Mouse (Mus musculus) heart, embryonic 12.5 days (tissue): ENCODE measurements around the gene Fam69a. TPM values are rescaled to one million over a fixed set of nuclear protein-coding genes. Genes with fewer than 3 reads are reported as not detected.

ENCODE experiments used
- ATAC-seq: fragments of 200-750 bp; cut with Nextera tagmentation; 2 replicates; pipeline ENCODE4 v1.8.0; 2017; ENCODE audit warnings: moderate TSS enrichment, moderate library complexity; ENCODE audit not compliant: insufficient number of reproducible peaks, low FRiP score
- H3K27ac ChIP-seq: fragments of 300-500 bp; sonication (generic); 2 replicates; pipeline ENCODE4 v1.5.1; 2016; ENCODE audit warnings: mild to moderate bottlenecking, moderate library complexity; ENCODE audit not compliant: poor library complexity, severe bottlenecking
- H3K27me3 ChIP-seq: fragments of 300-500 bp; sonication (generic); replicated peaks from 2 replicates; pipeline ENCODE4 v1.6.1; 2016; ENCODE audit warnings: mild to moderate bottlenecking, moderate library complexity
- H3K36me3 ChIP-seq: fragments of 300-500 bp; sonication (generic); 2 replicates; pipeline ENCODE4 v1.6.1; 2016; ENCODE audit warnings: mild to moderate bottlenecking, moderate library complexity
- H3K4me1 ChIP-seq: fragments of 300-500 bp; sonication (generic); replicated peaks from 2 replicates; pipeline ENCODE4 v1.6.1; 2016; ENCODE audit warnings: mild to moderate bottlenecking
- H3K4me2 ChIP-seq: fragments of 300-500 bp; sonication (generic); 2 replicates; pipeline ENCODE4 v1.6.1; 2016; ENCODE audit warnings: mild to moderate bottlenecking, moderate library complexity
- H3K4me3 ChIP-seq: fragments of 300-500 bp; sonication (generic); 2 replicates; pipeline ENCODE4 v1.5.1; 2016; ENCODE audit warnings: mild to moderate bottlenecking
- H3K9ac ChIP-seq: fragments of 300-500 bp; sonication (generic); 2 replicates; pipeline ENCODE4 v1.6.1; 2016; ENCODE audit warnings: mild to moderate bottlenecking, moderate library complexity
- H3K9me3 ChIP-seq: fragments of 300-500 bp; sonication (generic); replicated peaks from 2 replicates; pipeline ENCODE4 v1.6.1; 2016; ENCODE audit warnings: mild to moderate bottlenecking, moderate library complexity
- whole genome bisulfite sequencing: fragments of 180-500 bp; shearing (Covaris S2); methylation state at CpG from one replicate; pipeline ENCODE4 v1.1.7; 2016; 5-methylcytosine and 5-hydroxymethylcytosine counted together
- polyA plus RNA-seq: library from polyadenylated mRNA; unstranded; fragments of >200 nt; fragmentation: Nextera tagmentation; extraction: Ambion mirVana; gene quantifications from 2 replicates; pipeline ENCODE4 v1.2.1, GENCODE M21; 2016

The Fam69a gene
- polyA plus RNA-seq, 1 experiment from 2014 or later = 21.0 TPM

DNA sequence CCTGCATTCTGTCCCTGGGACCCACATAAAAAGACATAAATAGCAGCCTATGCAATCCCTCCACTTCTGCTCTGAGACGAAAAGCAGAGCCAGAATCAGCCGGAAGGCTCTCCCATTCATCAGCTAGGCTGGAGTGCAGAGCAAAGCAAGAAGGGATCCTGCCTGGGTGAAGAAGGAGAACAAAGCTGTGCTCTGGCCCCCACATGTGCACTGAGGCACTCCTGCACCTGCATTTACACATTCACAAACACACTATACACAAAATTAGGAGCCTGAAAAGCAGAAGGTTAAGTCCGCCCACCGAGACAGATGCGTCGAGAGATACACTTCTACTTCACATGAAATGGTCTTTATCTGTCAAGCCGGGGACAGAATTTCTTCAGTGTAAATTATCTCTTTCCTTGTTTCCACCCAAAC is 113.0 kb downstream of the Fam69a start:
- WGBS = 32% methylated on average over 7 of the region's 7 CpGs
- peak overlapping the region; percentile 32 for H3K4me3 ChIP-seq
- H3K9ac ChIP-seq = peak overlapping the region; percentile 48; the same call in 1 of the 2 replicates
- no peaks in the 10 kb centered on the region for H3K27me3 ChIP-seq
- no peaks in the 10 kb centered on the region for H3K36me3 ChIP-seq
- H3K4me2 ChIP-seq = peak overlapping the region; percentile 33
- peak overlapping the region; percentile 94 for H3K27ac ChIP-seq
- no peaks in the 10 kb centered on the region for H3K9me3 ChIP-seq
- peaks cover 27% of the 10 kb centered on the region for H3K4me1 ChIP-seq
- peak; percentile 23; the same call in 1 of the 2 replicates for ATAC-seq

DNA sequence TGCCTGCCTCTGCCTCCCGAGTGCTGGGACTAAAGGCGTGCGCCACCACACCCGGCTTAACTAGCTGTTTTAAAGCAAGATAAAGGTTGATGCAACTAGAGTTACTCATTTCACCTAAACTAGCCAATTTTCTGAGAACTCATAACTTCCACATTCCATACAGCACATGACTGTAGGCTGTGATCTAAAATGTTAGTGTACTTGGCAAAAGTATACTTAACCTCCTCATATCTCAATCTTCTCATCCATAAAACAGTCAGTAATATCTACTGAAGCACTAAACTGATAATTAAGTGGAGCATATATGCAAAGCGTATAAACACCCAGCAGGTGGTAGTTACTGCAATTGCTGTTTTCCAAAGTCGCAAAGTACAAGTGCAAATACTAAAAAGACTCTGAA is 113.6 kb downstream of the Fam69a start:
- H3K27me3 ChIP-seq = no peaks in the 10 kb centered on the region
- no peak for ATAC-seq
- H3K36me3 ChIP-seq = no peaks in the 10 kb centered on the region
- H3K27ac ChIP-seq = peak overlapping the region; percentile 94
- H3K4me1 ChIP-seq = peaks cover 27% of the 10 kb centered on the region
- no peaks in the 10 kb centered on the region for H3K9me3 ChIP-seq
- H3K4me2 ChIP-seq = peak overlapping the region; percentile 33; the same call in 1 of the 2 replicates
- H3K9ac ChIP-seq = peak overlapping the region; percentile 48; the same call in 1 of the 2 replicates
- WGBS = 82% methylated on average over 6 of the region's 6 CpGs
- H3K4me3 ChIP-seq = peak overlapping the region; percentile 32

GRCm38 (mm10) chr5:107869701-107870100 is 117.2 kb downstream of the Fam69a start:
- no peak for ATAC-seq
- Histone ChIP-seq H3K4me3 (no peak overlapping the region), H3K27me3 (no peaks in the 10 kb centered on the region), H3K9ac (no peak overlapping the region), H3K36me3 (no peaks in the 10 kb centered on the region), H3K4me2 (no peak overlapping the region), H3K9me3 (no peaks in the 10 kb centered on the region), H3K4me1 (peaks cover 42% of the 10 kb centered on the region), H3K27ac (no peak overlapping the region)
- WGBS = 53% methylated on average over 2 of the region's 2 CpGs

DNA sequence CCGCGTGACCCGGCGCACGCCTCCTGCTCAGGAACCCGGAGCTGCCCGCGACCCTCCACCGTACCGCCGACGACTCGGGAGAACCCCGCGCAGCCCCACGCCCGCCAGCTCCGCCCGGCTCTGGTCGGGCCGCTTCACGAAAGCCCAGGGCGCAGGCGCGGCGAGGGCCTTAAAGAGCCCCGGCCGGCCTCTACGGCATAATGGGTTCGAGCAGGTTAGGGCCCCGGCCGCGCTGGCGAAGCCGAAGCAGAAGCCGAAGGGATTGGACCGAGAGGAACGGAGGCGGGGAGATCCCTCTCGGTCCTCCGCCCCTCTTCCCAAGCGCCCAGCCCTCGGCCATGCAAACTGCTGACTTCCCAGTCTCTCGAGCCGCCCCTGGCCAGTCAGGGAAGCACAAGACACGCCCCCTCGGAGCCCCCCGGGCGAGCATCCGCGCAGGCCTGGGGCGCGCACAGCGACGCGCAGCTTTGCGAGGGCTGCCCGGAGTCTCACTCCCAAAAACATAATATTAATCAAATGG is 117.9 kb downstream of the Fam69a start:
- H3K4me1 ChIP-seq = peaks cover 45% of the 10 kb centered on the region
- peak; percentile 97 for ATAC-seq
- H3K27me3 ChIP-seq = no peaks in the 10 kb centered on the region
- peak overlapping the region; percentile 94 for H3K9ac ChIP-seq
- under 1% methylated on average over 58 of the region's 58 CpGs for WGBS
- H3K9me3 ChIP-seq = no peaks in the 10 kb centered on the region
- peak overlapping the region; percentile 68 for H3K4me2 ChIP-seq
- H3K27ac ChIP-seq = peak overlapping the region; percentile 95
- H3K4me3 ChIP-seq = peak overlapping the region; percentile 99
- H3K36me3 ChIP-seq = no peaks in the 10 kb centered on the region

- Histone ChIP-seq H3K9ac (peak overlapping the region; percentile 94), H3K36me3 (no peaks in the 10 kb centered on the region; the same call in 1 of the 2 replicates), H3K9me3 (no peaks in the 10 kb centered on the region), H3K4me1 (peaks cover 41% of the 10 kb centered on the region), H3K27me3 (no peaks in the 10 kb centered on the region), H3K4me3 (peak overlapping the region; percentile 99), H3K27ac (peak overlapping the region; percentile 95), H3K4me2 (peak overlapping the region; percentile 68)
- ATAC-seq = peak; percentile 67
- under 1% methylated on average over 74 of the region's 82 CpGs for WGBS
These were observed 118.6 kb downstream of the Fam69a start for GRCm38 (mm10) chr5:107867970-107868904.

DNA sequence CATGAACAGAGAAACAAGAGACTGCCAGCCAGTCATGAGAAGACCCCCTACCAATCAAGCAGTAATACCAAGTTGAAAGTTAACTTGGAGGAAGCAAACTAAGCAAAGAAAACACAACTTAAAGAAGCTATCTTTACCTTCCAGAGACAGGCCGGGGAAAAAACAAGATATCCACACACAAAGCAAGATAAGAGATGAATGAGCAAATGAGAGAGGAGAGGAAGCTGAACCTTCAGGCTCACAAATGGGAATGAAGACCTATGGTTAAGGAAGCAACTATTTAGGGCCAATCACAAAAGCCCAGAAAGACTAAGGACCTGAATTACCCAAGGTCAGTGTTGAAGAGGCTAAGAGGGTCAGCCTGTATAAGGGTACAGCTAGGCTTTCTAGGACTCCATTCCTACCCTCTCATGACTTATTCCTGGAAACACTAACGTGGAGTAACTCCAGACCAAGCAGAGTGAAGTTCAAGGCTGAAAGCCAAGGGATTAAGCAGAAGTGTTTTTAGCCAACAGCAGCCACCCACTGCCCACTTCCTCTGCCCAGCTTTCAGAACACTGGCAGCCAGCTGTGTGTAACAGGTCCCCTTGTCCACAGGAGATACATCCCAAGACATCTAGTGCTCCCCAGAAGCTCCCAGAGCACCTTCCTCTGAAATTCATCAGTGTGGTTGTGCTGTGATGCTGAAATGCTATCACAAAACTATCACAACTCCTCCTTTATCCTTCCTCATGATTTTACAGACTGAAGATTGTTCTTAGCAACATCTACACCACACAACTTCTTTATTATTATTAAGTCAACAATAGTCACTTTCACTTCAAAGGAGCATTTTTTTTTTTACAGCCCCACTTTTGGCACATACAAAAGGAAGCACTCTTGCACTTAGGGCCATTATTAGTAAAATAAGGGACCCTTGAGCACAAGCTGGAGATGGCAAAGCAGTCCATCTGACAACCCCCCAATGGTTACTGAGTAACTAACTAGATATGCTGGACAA is 120.5 kb downstream of the Fam69a start:
- Histone ChIP-seq H3K27ac (peak overlapping the region; percentile 56), H3K27me3 (no peaks in the 10 kb centered on the region), H3K9me3 (no peaks in the 10 kb centered on the region), H3K9ac (no peak overlapping the region), H3K36me3 (no peaks in the 10 kb centered on the region; the same call in 1 of the 2 replicates), H3K4me1 (peaks cover 31% of the 10 kb centered on the region), H3K4me2 (peak overlapping the region; percentile 47), H3K4me3 (0 out of 2 replicates have a peak overlapping the region, but pooled peaks have one; percentile 4)
- ATAC-seq = no peak
- WGBS = 11% methylated on average over 2 of the region's 2 CpGs

- Histone ChIP-seq H3K9me3 (no peaks in the 10 kb centered on the region), H3K4me3 (no peak overlapping the region), H3K36me3 (no peaks in the 10 kb centered on the region; the same call in 1 of the 2 replicates), H3K27ac (no peak overlapping the region), H3K4me1 (peaks cover 31% of the 10 kb centered on the region), H3K27me3 (no peaks in the 10 kb centered on the region), H3K4me2 (no peak overlapping the region), H3K9ac (no peak overlapping the region)
- WGBS = 86% methylated on average over 3 of the region's 3 CpGs
- no peak for ATAC-seq
These were observed 122.9 kb downstream of the Fam69a start for GRCm38 (mm10) chr5:107863971-107864370.

DNA sequence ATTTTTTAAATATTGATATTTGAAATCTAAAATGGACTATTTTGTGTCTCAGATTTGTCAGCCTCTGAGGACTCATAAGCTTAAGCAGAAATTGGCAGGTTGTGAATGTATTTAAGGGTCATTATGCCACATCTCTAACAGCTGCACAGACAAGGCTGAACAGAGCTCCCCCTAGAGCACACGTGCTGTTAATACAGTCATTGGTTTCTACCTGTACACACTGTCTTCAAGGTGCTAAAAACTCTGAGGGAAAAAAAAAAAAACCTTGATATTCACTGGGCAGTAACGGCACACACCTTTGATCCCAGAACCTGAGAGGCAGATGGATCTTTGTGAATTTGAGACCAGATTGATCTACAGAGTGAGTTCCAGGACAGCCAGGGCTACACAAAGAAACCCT is 127.9 kb downstream of the Fam69a start:
- H3K36me3 ChIP-seq = no peaks in the 10 kb centered on the region; the same call in 1 of the 2 replicates
- WGBS = 52% methylated on average over 2 of the region's 2 CpGs
- H3K9me3 ChIP-seq = no peaks in the 10 kb centered on the region
- no peak overlapping the region for H3K9ac ChIP-seq
- no peak for ATAC-seq
- H3K4me2 ChIP-seq = no peak overlapping the region
- H3K4me1 ChIP-seq = peaks cover 13% of the 10 kb centered on the region
- H3K27ac ChIP-seq = no peak overlapping the region
- H3K4me3 ChIP-seq = no peak overlapping the region
- H3K27me3 ChIP-seq = no peaks in the 10 kb centered on the region
